Mouse (Mus musculus): ENCODE measurements around the gene Ube2o. TPM values are rescaled to one million over a fixed set of nuclear protein-coding genes. Genes with fewer than 3 reads are reported as not detected.

Ube2o gene
- total and polyA plus RNA-seq, 3 experiments, result 6.3 to 41.7 (median 20.1) TPM

DNA sequence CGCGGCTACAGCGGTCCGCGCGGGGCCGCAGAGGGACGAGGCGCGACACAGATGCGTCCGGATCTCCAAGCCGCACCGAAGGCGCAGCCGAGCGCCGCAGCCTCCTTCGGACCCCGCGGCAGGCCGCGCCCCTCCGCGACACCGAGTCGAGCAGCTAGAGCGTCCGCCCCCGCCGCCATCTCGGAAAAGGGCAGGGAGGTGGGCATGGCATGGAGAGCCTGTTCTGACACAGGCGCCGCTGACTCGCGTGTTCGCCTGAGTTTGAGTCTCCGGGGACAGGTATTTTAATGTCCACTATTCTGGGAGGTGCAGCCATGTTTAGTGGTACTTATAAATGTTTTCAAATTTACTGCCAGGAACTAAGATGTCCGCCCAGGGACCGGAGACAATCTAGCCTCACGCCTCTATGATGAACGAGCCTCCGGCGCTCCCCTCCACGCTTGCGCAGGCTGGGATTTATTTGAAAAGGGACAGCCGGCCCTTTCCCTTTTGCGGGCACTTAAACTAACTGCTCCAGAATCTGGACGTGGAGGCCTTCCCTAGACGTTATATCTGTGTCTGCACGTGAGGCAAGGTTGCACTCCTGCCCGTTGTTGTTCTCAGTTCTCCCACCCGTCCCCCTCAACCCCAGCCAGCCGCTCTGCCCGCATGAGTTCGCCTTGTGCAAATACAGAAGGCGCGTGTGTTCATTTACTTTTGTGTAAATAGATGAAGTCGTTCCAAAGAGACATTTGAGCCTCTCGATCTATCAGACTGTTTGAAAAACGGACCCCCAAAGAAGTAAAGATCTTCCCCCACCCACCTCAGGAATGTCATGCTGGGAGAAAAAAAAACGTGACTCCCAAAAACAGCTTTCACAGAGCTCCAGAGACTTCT is 90.8 kb downstream of the Ube2o start:
- no peak for TF ChIP-seq GATA2 (IDR thresholded peaks at IDR 0.05; ENCODE audit: borderline replicate concordance, low read depth, low read length)
- no peak for TF ChIP-seq CTCF (IDR thresholded peaks at IDR 0.05; ENCODE audit: low read depth, low read length)
- TF ChIP-seq POLR2AphosphoS5 (IDR thresholded peaks at IDR 0.05; ENCODE audit: insufficient replicate concordance, low read depth, low read length), result no peak
- TF ChIP-seq TAL1 (conservative IDR thresholded peaks at IDR 0.05; ENCODE audit: low read depth, low read length), result no peak
- TF ChIP-seq GATA1 (IDR thresholded peaks at IDR 0.05; ENCODE audit: borderline replicate concordance, low read length), result no peak
- H3K9me3 ChIP-seq (replicated peaks), result peaks cover 6% of the 10 kb centered on the region
- H3K4me3 ChIP-seq (ENCODE audit: low read depth, low read length), result peak overlapping the region; percentile 99
- peak; percentile 69 for ATAC-seq (ENCODE audit: extremely low read depth, insufficient number of reproducible peaks, low FRiP score, poor library complexity, severe bottlenecking)
- H3K36me3 ChIP-seq (replicated peaks), result peaks cover 34% of the 10 kb centered on the region
- peaks cover 40% of the 10 kb centered on the region for H3K4me1 ChIP-seq (ENCODE audit: insufficient read depth, low read depth, low read length)
- DNase-seq (ENCODE audit: low spot score), result peak; percentile 69
- H3K27me3 ChIP-seq (ENCODE audit: insufficient read depth, low read length), result no peaks in the 10 kb centered on the region

DNA sequence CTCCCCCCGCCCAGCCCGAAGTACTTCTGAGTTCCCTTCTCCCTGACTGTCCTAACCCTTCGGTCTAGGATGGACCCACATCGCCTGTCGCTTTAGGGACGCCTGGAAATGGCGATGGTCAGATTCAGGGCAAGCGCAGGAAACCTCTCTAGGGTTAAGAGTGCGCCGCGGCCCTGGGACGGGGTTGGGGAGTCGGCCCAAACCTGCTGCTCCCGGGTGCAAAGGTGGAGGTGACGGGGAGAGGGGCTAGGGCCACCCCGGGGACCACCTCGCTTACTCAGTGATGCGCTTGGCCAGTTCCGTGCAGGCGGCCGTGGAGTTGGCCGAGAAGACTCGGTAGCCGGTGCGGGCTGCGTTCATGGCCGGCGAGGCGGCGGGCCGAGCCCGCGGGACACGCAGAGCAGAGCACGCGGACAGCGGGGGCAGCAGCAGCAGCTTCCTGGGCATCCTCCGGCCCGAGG is 91.4 kb downstream of the Ube2o start:
- Histone ChIP-seq H3K9me3 (replicated peaks) (peaks cover 6% of the 10 kb centered on the region), H3K36me3 (replicated peaks) (peaks cover 40% of the 10 kb centered on the region), H3K4me1 (ENCODE audit: insufficient read depth, low read depth, low read length) (peaks cover 40% of the 10 kb centered on the region), H3K27me3 (ENCODE audit: insufficient read depth, low read length) (no peaks in the 10 kb centered on the region), H3K4me3 (ENCODE audit: low read depth, low read length) (peak overlapping the region; percentile 99)
- TF ChIP-seq POLR2AphosphoS5 (IDR thresholded peaks at IDR 0.05; ENCODE audit: insufficient replicate concordance, low read depth, low read length) (no peak), TAL1 (conservative IDR thresholded peaks at IDR 0.05; ENCODE audit: low read depth, low read length) (no peak), GATA2 (IDR thresholded peaks at IDR 0.05; ENCODE audit: borderline replicate concordance, low read depth, low read length) (no peak), CTCF (IDR thresholded peaks at IDR 0.05; ENCODE audit: low read depth, low read length) (no peak), GATA1 (IDR thresholded peaks at IDR 0.05; ENCODE audit: borderline replicate concordance, low read length) (no peak)
- no peak for ATAC-seq (ENCODE audit: extremely low read depth, insufficient number of reproducible peaks, low FRiP score, poor library complexity, severe bottlenecking)
- no peak for DNase-seq (ENCODE audit: low spot score)

DNA sequence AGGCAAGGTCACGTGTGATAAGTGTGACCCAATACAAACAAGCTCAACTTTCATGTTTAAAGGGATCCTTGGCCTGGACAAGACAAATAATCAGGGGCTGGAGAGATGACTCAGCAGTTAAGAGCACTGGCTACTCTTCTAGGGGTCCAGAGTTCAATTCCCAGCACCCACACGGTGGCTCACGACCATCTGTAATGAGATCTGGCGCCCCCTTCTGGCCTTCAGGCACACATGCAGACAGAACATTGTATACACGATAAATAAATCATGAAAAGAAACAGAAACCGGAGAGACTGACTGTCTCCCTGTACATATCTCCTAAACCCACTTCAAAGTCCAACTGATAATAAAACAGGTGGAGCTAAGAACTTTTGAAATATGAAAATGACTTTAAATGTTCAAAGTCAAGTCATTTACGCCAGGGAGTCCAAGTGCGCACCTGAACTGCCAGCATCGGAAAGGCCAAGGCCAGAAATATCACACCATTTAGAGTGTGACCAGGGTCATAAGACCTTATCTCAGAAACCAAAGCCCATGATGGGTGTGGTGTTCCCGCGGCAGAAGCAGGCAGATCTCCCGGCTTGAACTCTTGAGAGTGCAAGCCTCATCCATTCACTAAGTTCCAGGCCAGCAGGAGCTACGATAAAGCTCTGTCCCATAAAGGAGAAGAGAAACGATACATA is 92.4 kb downstream of the Ube2o start:
- Histone ChIP-seq H3K9me3 (replicated peaks) (peaks cover 6% of the 10 kb centered on the region), H3K36me3 (replicated peaks) (peaks cover 50% of the 10 kb centered on the region), H3K4me1 (ENCODE audit: insufficient read depth, low read depth, low read length) (peaks cover 34% of the 10 kb centered on the region), H3K27me3 (ENCODE audit: insufficient read depth, low read length) (no peaks in the 10 kb centered on the region), H3K4me3 (ENCODE audit: low read depth, low read length) (peak overlapping the region; percentile 99)
- DNase-seq (ENCODE audit: low spot score), result no peak
- ATAC-seq (ENCODE audit: extremely low read depth, insufficient number of reproducible peaks, low FRiP score, poor library complexity, severe bottlenecking), result no peak
- TF ChIP-seq CTCF (IDR thresholded peaks at IDR 0.05; ENCODE audit: low read depth, low read length), result peak; percentile 24; the same call in 1 of the 2 replicates
- TF ChIP-seq GATA2 (IDR thresholded peaks at IDR 0.05; ENCODE audit: borderline replicate concordance, low read depth, low read length), result no peak

DNA sequence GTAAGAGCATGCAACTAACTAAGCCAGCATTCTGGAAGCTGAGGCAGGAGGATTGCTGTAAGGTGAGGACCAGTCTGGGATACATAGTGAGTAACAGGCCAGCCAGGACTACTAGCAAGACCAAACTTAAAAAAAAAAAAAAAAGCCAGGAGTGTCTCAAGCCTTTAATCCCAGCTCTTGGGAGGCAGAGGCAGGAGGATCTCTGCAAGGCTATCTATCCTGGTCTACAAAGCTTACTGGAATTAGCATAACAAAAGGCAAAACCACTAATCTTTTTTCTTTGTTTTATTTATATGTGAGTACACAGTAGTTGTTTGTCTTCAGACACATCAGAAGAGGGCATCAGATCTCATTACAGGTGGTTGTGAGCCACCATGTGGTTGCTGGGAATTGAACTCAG is 93.0 kb downstream of the Ube2o start:
- Histone ChIP-seq H3K4me1 (ENCODE audit: insufficient read depth, low read depth, low read length) (peaks cover 33% of the 10 kb centered on the region), H3K9me3 (replicated peaks) (peaks cover 6% of the 10 kb centered on the region), H3K27me3 (ENCODE audit: insufficient read depth, low read length) (no peaks in the 10 kb centered on the region), H3K36me3 (replicated peaks) (peaks cover 56% of the 10 kb centered on the region), H3K4me3 (ENCODE audit: low read depth, low read length) (no peak overlapping the region)
- ATAC-seq (ENCODE audit: extremely low read depth, insufficient number of reproducible peaks, low FRiP score, poor library complexity, severe bottlenecking) (no peak), DNase-seq (ENCODE audit: low spot score) (no peak)
- TF ChIP-seq TAL1 (conservative IDR thresholded peaks at IDR 0.05; ENCODE audit: low read depth, low read length), result no peak
- no peak for TF ChIP-seq POLR2AphosphoS5 (IDR thresholded peaks at IDR 0.05; ENCODE audit: insufficient replicate concordance, low read depth, low read length)
- TF ChIP-seq GATA1 (IDR thresholded peaks at IDR 0.05; ENCODE audit: borderline replicate concordance, low read length), result no peak

Other genes with a start within 250 kb of the Ube2o start
- not detected in 2 replicates for gene Foxj1, start 246.0 kb downstream of the Ube2o start, total RNA-seq (2014; fragmentation: Nextera tagmentation)
- gene Foxj1, start 246.0 kb downstream of the Ube2o start, total RNA-seq (2017), result 0.11 and 0.29 TPM in 2 replicates
- 0.05 and 0.11 TPM in 2 replicates for gene Foxj1, start 246.0 kb downstream of the Ube2o start, polyA plus RNA-seq (2012)
- 19.4 and 23.7 TPM in 2 replicates for gene Rnf157, start 168.4 kb downstream of the Ube2o start, total RNA-seq (2014; fragmentation: Nextera tagmentation)
- gene Rnf157, start 168.4 kb downstream of the Ube2o start, total RNA-seq (2017), result 10.0 and 10.6 TPM in 2 replicates
- gene Rnf157, start 168.4 kb downstream of the Ube2o start, polyA plus RNA-seq (2012), result 6.1 and 7.1 TPM in 2 replicates
- gene Ubald2, start 147.4 kb downstream of the Ube2o start, total RNA-seq (2014; fragmentation: Nextera tagmentation), result 184 and 210 TPM in 2 replicates
- gene Ubald2, start 147.4 kb downstream of the Ube2o start, total RNA-seq (2017), result 114 and 161 TPM in 2 replicates
- 710 and 1,104 TPM in 2 replicates for gene Ubald2, start 147.4 kb downstream of the Ube2o start, polyA plus RNA-seq (2012)
- gene Qrich2, start 115.2 kb downstream of the Ube2o start, total RNA-seq (2014; fragmentation: Nextera tagmentation), result not detected in 2 replicates
- gene Qrich2, start 115.2 kb downstream of the Ube2o start, total RNA-seq (2017), result 0.05 and 0.06 TPM in 2 replicates
- gene Qrich2, start 115.2 kb downstream of the Ube2o start, polyA plus RNA-seq (2012), result 0.07 and 0.16 TPM in 2 replicates
- gene Prpsap1, start 87.2 kb downstream of the Ube2o start, total RNA-seq (2014; fragmentation: Nextera tagmentation), result 53.7 and 56.6 TPM in 2 replicates
- gene Prpsap1, start 87.2 kb downstream of the Ube2o start, total RNA-seq (2017), result 33.3 and 42.2 TPM in 2 replicates
- gene Prpsap1, start 87.2 kb downstream of the Ube2o start, polyA plus RNA-seq (2012), result 53.9 and 69.4 TPM in 2 replicates
- gene Sphk1, start 50.5 kb downstream of the Ube2o start, total RNA-seq (2014; fragmentation: Nextera tagmentation), result 1.5 and 2.3 TPM in 2 replicates
- gene Sphk1, start 50.5 kb downstream of the Ube2o start, total RNA-seq (2017), result 22.1 and 30.6 TPM in 2 replicates
- gene Sphk1, start 50.5 kb downstream of the Ube2o start, polyA plus RNA-seq (2012), result 16.7 and 17.1 TPM in 2 replicates
- gene Aanat, start 5.0 kb upstream of the Ube2o start, total RNA-seq (2014; fragmentation: Nextera tagmentation), result not detected in 2 replicates
- gene Aanat, start 5.0 kb upstream of the Ube2o start, total RNA-seq (2017), result not detected in 2 replicates
- gene Aanat, start 5.0 kb upstream of the Ube2o start, polyA plus RNA-seq (2012), result not detected in 2 replicates
- gene Rhbdf2, start 45.6 kb upstream of the Ube2o start, total RNA-seq (2014; fragmentation: Nextera tagmentation), result 2.5 and 5.6 TPM in 2 replicates
- 1.7 and 1.9 TPM in 2 replicates for gene Rhbdf2, start 45.6 kb upstream of the Ube2o start, total RNA-seq (2017)
- 4.2 and 4.8 TPM in 2 replicates for gene Rhbdf2, start 45.6 kb upstream of the Ube2o start, polyA plus RNA-seq (2012)
- 2.6 and 4.3 TPM in 2 replicates for gene Prcd, start 72.1 kb upstream of the Ube2o start, total RNA-seq (2014; fragmentation: Nextera tagmentation)
- 3.2 and 3.7 TPM in 2 replicates for gene Prcd, start 72.1 kb upstream of the Ube2o start, total RNA-seq (2017)
- gene Prcd, start 72.1 kb upstream of the Ube2o start, polyA plus RNA-seq (2012), result 1.5 and 1.9 TPM in 2 replicates
- gene Cygb, start 72.9 kb upstream of the Ube2o start, total RNA-seq (2014; fragmentation: Nextera tagmentation), result not detected in 2 replicates
- not detected in 2 replicates for gene Cygb, start 72.9 kb upstream of the Ube2o start, total RNA-seq (2017)
- 0.05 TPM in 1 of 2 replicates, not detected in the other for gene Cygb, start 72.9 kb upstream of the Ube2o start, polyA plus RNA-seq (2012)
- 0.49 TPM in 1 of 2 replicates, not detected in the other for gene St6galnac1, start 194.1 kb upstream of the Ube2o start, total RNA-seq (2014; fragmentation: Nextera tagmentation)
- gene St6galnac1, start 194.1 kb upstream of the Ube2o start, total RNA-seq (2017), result 0.23 and 0.27 TPM in 2 replicates
- gene St6galnac1, start 194.1 kb upstream of the Ube2o start, polyA plus RNA-seq (2012), result not detected in 2 replicates
- gene Mxra7, start 246.6 kb upstream of the Ube2o start, total RNA-seq (2014; fragmentation: Nextera tagmentation), result not detected in 2 replicates
- gene Mxra7, start 246.6 kb upstream of the Ube2o start, total RNA-seq (2017), result 0.06 TPM in 1 of 2 replicates, not detected in the other
- gene Mxra7, start 246.6 kb upstream of the Ube2o start, polyA plus RNA-seq (2012), result not detected in 2 replicates

All from G1E (cell line).